Mouse (Mus musculus): ENCODE data around the gene Cerkl.

Cerkl gene

GRCm38 (mm10) chr2:79316182-79316880 lies 140.3 kb downstream of the Cerkl start:
- DNase-seq (ENCODE audit: low read depth, low spot score) = no peak

- no peak for DNase-seq (ENCODE audit: low read depth, low spot score)
Measured at GRCm38 (mm10) chr2:79315108-79315507, 141.5 kb downstream of the Cerkl start.

- DNase-seq (ENCODE audit: low read depth, low spot score) = no peak
Measured at GRCm38 (mm10) chr2:79312499-79312898, 144.1 kb downstream of the Cerkl start.

- DNase-seq (ENCODE audit: low read depth, low spot score) = no peak
Measured at GRCm38 (mm10) chr2:79309454-79310118, 147.0 kb downstream of the Cerkl start.

GRCm38 (mm10) chr2:79307549-79307948 lies 149.0 kb downstream of the Cerkl start:
- no peak for DNase-seq (ENCODE audit: low read depth, low spot score)

GRCm38 (mm10) chr2:79302398-79302797 lies 154.2 kb downstream of the Cerkl start:
- no peak for DNase-seq (ENCODE audit: low read depth, low spot score)

- DNase-seq (ENCODE audit: low read depth, low spot score) = no peak
Measured at GRCm38 (mm10) chr2:79292431-79292830, 164.2 kb downstream of the Cerkl start.

- DNase-seq (ENCODE audit: low read depth, low spot score) = no peak
Measured at GRCm38 (mm10) chr2:79291922-79292321, 164.7 kb downstream of the Cerkl start.

- DNase-seq (ENCODE audit: low read depth, low spot score) = no peak
Measured at GRCm38 (mm10) chr2:79290149-79290548, 166.4 kb downstream of the Cerkl start.

- DNase-seq (ENCODE audit: low read depth, low spot score) = no peak
Measured at GRCm38 (mm10) chr2:79284206-79284605, 172.4 kb downstream of the Cerkl start.

All from CD4-positive helper T cell, adult 2 months (primary cell).